Mouse (Mus musculus): ENCODE data around the gene Tbck. TPM values are rescaled to one million over a fixed set of nuclear protein-coding genes. Genes with fewer than 3 reads are reported as not detected.

Gene Tbck
- polyA plus RNA-seq, 2 experiments from 2014 or later = 28.0 to 31.0 TPM

DNA sequence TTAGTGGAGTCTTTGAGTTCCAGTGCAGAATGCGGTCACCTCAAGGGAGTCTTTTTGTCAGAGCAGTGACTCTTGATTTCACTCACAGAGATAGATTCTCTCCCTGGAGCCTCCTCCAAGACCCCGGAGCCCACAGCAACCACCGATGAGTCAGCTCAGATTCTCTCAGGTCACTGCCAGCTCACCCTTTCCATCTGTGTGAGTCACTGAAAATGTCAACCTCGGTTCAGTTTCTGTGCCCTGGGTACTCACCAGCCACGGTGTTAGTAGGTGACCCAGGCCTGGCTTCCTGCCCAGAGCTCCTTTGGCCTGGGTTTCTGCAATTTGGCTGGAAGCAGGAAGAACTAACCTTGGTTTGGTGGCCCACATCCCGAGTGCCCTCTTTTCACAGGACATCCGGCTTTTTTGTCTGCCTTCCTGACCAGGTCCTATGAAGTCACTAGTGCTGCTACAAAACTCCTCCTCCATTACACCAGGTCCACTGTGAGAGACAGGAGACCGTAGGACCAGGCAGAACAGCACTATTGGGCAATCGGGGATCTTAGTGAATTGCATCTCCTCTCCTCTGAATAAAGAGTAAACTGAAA lies 187.5 kb downstream of the Tbck start:
- peak; percentile 87 for ATAC-seq

DNA sequence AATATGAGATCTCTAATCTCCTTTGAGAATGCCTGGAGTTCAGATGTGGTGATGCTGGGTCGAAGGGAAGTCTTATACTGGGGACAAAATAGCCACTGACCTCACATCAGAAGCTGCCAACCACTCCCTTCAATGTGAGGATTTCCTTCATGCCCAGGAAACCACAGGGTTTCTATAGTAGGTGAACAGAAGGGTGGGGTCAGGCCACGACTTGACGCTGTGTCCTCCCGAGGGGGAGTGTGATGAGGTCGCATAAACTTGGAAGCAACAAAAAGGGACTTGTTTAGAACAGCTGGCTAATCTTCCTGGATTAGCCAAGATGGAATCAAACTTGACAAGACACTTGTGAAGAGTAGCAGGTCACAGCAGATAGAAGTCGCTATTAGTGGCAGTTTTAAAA lies 189.3 kb downstream of the Tbck start:
- no peak for ATAC-seq

DNA sequence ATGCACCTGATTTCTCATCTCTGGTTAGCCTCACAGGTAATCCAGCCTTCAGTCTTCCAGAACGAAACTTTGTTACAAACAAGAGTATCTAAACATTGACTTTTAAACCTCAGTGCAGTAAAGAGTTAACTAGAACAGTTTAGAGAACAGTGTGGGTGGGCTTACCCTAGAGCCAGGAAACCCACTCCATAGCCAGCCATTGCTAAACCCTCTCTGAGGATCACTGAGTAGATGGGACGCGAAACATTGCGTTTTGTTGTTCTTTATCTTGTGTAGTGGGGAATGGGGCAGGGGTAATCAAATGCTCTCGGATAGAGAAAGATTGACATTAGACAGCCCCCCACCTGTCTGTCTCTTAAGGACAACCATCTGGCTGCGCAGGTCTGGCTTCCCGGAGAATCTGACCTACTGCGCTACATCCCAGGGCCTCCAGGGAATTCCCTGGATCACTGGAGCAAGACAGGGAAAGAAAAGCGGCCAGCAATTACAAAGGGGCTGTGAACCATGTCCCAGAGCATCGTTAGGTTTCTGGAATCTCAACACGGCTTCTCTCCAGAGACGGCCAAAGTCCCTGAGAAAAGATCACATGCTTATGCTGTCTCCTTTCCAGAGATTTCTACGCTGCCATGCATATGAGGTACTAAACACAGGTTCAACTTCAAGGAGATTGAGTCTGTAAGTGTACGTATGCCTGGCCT lies 192.2 kb downstream of the Tbck start:
- ATAC-seq = no peak

GRCm38 (mm10) chr3:132876933-132877676 lies 193.2 kb downstream of the Tbck start:
- ATAC-seq = no peak

DNA sequence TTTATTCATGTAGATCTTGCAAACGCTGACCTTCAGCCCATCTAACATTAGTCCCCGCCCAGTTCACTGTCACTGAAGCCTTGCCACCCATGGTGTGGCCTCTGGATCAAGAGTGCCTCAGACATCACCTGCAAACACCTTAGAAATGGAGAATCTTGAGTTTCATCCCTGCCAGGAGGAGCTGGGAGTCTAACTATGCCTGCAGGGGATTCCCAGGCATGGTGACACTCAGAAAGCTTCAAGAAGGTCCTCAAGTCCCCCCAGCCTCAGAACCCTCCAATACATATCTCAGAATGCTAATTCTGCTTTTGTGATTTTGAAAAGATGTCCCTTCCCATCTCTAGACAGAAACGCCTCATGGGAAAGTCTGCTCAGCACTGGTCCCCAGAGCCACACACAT lies 196.4 kb downstream of the Tbck start:
- no peak for ATAC-seq

GRCm38 (mm10) chr3:132880826-132881225 lies 196.9 kb downstream of the Tbck start:
- no peak for ATAC-seq

DNA sequence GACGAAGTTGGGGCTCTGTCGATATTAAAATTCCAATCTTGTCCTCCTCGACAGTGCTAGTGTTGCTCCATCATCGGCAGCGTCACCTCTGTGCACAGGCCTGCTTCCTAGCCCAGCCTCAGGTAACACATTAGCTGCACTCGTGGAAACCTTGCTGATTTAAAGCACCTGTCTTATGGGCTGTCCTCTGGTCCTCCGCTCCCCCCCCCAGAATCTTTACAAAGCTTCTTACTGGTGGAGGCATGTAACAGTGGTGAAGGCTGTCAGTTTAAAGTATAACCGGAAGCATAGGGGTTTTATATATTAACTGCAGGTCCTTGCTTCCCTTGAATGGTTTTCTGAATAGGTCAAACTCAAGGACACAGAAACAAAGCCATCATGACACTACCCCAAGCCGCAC lies 199.3 kb downstream of the Tbck start:
- no peak for ATAC-seq

DNA sequence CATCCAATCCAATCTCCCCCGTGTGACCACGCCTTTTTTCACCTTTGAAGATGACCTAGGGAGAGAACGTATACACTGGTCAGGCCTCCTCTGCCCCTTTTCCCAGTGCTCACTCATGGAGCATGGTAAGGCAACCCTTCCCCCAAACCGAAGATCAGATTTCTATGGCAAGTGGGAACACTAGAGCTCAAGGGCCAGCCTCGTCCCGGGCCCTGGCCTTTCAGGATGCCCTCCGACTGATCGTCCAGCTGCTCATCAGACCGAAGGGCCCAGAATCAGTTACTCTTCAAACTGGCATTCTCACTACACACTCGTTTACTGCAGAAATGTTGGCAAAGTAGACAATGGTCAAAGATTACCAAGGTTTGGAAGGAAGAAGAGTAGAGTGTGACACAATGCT lies 200.5 kb downstream of the Tbck start:
- ATAC-seq = no peak

GRCm38 (mm10) chr3:132886419-132887050 lies 202.6 kb downstream of the Tbck start:
- ATAC-seq = no peak

GRCm38 (mm10) chr3:132887074-132887848 lies 203.3 kb downstream of the Tbck start:
- ATAC-seq = no peak

Other genes starting within 250 kb of the Tbck start
- not detected for gene Gimd1, start 54.3 kb upstream of the Tbck start, polyA plus RNA-seq (2017; shearing (Covaris generic))
- 100 to 1,000 TPM; 115 to 123 TPM for gene Aimp1, start 226 bp downstream of the Tbck start, polyA plus RNA-seq (2017; shearing (Covaris generic))